Mouse (Mus musculus) right cerebral cortex, postnatal 10 days (tissue): Measurements from ENCODE around the gene Gm49396.

ENCODE experiments used
- DNase-seq, 2 experiments: peaks; one replicate each; pipeline ENCODE4 v3.0.0; 2021; ENCODE audit warnings: low spot score in 2 of 2

The Gm49396 gene

DNA sequence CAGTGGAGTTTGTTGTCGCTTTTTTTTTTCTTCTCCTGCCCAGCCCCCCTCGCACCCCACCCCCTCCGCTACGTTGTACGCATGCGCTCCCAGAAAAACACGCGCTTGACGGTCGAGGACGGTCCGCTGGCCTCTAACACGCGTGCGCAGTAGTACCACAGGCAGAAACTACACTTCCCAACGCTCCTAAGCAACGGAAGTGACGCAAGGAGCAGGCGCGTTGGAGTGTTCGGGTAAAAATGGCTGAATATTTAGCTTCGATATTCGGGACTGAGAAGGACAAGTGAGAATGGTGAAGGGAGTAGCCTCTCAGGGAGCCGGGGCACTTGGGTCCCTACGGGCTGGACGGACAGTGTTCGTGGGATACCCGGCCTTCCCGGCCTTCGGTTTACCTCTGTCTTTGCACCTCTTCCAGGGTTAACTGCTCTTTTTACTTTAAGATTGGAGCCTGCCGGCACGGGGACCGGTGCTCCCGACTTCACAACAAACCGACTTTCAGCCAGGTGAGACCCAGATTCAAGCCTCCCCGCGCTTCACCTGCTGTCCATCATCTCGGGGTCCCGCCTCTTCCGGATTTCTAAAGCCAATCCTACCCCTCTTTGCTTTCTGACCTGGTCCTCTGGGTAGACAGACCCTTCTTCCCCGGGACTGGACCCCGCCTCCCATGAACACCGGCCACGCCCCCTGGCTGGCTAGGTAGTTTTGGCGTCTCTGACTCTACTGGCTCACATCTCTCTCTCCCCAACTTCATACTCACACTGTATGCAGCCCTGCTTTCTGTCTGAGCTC lies at the start of gene Gm49396, which contains the start of the genes U2af1l4 and Psenen:
TSS of gene Gm49396 (plus strand) at position 228 of the 789 bp plus-strand sequence.
TSS of gene U2af1l4 (plus strand) at position 185 of the 789 bp plus-strand sequence.
TSS of gene Psenen (minus strand) at position 511 of the 789 bp plus-strand sequence.
- peak; percentile 98 for DNase-seq

DNA sequence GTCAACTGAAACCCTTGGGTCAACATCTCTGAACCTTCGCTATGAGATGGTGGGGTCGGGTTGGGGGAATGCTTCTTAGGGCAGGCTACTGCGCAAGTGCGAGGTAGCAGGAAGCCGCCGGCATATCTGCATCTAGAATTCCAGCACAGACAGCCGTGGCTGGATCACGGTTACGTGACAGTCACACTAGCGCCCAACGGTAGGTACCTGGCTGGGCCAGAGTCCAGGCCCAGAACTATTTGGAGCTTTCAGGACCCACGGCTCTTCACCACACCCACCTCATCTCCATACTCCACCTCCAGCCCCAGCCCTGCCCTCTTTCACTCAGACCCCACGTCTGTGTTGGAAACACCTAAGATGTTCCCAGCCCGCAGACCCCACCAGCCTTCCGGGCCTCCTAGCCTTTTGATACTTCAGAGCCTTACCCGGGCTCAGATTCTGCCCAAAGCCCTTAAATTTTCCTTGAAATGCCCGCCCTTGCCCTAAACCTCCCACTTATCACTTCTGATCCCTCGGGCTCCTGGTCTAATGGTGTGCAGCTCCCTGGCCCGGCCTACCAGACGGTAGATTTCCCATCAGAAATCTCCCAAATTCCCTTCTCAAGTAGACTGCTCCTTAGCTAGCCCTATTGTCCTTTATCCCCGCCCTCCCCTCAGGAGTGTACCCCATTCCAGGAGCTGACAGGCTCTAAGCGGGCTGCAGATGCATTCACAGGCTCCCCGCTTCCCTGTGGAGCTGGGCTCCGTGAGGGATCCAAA lies 48.0 kb upstream of the Gm49396 start:
- DNase-seq = no peak

DNA sequence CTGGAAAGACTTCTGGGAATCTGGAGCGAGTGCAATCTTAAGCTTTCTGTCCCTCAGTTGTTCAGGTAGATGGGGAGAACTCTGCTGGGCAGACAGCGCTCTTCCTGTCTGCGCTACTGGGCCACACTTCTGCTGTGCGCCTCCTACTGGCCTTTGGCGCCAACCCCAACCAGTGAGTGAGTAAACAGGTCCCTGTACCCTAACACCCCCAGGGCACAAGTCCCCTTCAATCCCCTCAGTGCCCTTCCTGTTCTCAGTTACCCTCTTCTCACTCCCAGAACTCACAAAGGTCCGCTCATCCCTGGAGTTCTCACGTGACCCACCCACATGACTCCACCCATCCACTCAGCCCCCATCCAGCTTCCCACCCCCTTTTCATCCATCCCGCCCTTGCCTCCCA lies 44.8 kb upstream of the Gm49396 start:
- DNase-seq = no peak

DNA sequence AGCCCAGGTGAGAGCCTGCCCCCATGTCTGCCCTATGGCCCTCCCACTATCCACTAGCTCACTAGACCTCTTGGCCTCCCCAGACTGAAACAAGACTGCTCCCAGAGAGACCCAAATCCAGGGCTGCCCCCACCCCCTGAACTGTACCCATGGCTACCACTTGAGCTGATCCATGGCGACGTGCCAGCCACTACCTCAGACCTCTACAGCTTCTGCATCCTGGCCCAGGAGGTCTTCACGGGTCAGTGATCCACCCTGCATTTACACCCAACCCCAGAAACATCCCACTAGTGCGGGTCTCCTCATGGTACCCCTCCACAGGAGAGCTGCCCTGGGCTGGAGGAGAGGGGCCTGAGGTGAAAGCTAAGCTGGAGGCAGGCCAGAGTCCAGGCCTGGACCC lies 42.7 kb upstream of the Gm49396 start:
- peak in 1 of 2 experiments; percentile 66 for DNase-seq

DNA sequence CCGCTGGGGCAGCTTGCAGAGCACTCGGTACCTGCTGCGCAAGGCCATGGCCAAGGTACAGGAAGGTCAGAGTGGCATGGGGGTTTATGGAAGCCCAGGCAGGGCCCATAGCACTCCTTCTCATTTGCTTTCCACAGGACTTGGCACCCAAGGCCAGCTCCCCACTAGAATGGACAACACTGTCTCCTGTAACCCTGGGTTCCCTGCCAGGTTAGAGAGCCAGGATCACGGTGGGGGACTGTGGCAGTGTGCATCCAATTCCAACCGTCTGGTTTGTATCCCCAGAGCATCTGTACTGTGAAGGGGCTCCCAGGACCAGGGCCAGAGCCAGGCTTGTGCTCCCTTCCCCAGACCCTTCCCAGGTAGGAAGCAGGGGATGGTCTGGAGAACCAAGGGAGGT lies 42.3 kb upstream of the Gm49396 start:
- DNase-seq = no peak

DNA sequence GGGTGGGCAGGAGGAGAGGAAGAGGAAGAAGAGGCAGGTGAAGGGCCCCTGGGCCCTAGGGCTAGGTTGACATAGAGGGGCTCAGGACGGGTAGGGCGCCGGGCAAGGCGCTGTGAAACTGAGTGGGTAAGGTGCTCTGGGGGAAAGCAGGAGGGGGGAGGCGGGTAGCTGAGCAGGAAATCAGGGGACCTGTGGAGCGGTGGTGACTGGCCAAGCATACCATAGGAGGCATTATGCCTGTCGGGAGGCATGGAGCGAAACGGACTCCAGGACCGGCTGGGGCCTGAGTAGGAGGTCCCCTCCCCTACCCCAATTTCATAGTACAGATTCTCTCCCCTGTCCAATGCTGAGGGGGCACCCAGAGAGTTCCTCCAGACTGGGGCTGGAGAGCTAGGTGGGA lies 40.3 kb upstream of the Gm49396 start:
- DNase-seq = no peak

DNA sequence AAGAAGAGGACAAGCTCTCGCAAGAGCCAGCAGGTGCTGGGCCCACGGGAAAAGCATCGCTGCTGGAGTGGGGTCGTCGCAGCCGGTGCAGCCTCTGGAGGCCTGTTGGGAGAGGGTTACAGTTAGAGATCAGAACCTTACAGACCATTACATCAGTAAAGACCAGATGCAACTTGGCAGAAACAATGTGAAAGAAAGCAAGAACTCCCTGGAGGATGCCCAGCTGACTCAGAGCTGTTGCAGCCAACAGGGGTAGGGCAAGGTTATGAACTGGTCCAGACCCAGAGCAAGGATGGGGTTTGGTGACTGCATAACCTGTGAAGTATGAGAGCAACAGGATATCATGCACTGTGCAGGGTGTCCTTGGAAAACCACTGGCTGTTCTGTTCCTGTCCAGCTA lies 38.7 kb upstream of the Gm49396 start:
- DNase-seq = no peak

DNA sequence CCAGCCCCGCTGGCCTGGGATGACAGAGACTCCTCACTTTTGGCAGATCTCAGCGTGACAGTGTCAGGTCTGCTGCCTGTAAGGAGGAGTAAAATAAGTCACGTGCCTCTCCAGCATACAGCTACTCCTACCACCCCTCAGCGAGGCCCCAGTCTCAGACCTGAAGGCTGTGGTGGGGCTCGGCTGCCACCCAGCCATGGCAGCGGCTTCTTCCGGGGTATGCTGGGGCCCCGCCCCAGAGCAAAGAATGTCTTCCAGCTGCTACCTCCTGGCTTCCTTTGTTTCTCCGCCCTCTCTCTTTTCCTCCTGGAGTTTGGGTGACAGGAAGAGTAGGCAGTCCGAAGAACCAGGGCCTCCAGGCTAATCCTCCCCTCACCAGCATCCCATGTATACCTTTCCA lies 37.2 kb upstream of the Gm49396 start:
- no peak for DNase-seq

DNA sequence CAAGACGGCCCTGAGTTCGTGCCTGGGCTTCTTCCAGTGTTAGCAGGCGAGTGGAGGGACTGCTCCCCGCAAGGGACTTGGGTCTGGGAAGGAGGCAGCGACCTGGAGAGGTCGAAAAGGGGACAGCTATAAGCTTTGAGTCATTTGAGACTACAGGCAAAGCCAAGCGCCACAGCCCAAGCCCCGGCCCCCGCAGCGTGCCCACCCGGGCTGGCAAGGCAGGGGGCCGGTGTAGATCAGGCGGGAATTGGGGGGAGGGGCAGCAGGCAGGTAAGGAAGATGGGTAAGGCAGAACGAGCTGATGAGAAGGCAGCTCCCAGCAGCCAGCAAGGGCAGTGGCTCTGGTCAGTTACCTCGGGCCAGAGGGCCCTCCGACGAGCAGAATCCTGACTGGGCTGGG lies 36.7 kb upstream of the Gm49396 start:
- no peak for DNase-seq

DNA sequence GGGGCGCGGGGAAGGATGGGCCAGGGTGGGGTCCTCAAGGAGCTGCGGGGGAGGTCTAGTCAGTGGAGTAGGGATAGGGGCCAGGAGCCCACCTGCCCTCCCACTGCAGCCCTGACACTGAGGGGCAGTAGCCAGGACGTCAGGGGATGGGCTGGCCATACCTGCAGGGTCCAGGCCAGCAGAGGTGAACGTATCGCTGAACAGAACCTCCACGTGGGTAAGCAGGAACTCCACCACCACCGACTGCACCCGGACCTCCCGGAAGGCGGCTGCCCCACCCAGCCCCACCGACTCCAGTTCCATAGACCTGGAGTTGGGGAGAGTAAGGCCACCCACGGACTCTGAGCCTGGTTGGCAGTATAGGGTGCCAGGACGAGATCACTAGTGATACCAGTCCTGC lies 36.2 kb upstream of the Gm49396 start:
- DNase-seq = no peak

DNA sequence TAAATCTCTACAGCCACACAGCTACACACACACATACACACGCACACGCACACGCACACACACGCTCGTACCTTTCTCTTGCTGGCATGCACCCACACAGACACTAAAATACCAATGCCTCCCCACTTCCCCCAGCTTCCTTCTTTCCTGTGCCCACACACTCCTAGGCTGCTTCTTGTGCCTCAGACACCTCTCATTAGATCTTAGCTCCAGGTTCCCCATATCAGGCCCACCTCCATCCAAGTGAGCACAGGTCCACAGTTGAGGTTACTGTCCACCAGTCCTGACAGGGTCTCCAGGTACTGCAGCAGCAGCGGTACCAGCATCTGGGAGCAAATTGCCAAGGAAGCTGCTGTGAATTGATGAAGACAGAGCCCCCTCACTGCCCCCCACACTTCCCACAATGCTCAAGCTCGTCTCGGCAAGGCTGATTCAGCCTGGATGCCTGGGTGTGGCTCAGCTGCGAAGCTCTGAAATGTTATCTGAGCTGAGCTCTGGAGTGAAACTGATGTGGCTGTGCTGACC lies 31.8 kb upstream of the Gm49396 start:
- DNase-seq = peak; percentile 72 to 76

DNA sequence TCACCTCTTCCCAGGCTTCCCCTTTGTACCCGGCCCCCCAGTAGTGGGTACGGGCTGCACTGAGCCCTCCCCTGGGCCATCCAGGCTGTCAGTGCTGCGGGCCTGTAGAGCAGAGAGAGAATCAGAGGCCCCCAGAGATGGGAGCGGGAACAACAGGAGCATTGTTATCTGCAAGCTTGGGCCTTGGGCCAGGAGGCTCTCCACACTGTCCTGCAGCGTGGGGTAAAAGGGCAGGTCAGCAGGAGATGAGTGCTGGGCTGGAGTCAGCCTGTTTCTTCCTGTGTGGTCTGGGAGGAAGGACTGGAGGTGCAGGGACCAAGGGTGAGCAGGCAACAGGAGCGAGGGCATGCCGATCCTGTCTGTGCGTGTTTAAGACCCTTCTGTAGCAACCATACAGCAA lies 30.2 kb upstream of the Gm49396 start:
- DNase-seq = peak in 1 of 2 experiments; percentile 64

DNA sequence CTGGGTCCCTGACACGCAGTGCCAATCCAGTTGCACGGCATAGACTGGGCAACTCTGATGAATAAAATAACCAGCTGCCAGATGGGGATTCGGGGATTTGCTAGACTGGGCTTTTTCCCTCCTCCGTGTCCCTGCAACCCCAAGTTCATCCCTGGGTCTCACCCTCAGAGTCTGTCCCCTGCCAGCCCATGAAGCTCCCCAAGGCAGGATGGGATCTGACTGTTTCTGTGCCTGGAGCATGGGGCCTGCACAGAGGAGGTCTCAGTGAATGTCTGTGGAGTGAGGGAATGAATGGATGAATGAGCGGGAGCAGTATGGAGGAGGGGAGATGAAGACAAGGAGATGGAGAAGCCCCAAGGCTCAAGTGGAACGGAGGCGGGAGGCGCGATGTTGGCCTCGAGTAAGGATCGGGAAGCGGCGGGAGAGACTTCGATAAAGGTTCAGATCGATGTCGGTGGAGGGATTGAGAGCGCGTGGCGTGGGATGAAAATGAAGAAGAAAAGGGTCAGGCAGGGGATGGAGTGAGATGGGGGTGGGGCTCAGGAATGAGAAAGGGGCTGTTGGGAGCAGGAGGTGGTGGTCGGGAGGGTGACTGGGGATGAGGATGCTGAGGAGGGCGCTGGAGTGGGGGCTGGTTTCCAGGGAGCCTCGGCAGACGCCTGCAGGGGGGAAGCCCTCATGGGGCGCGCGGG lies 29.1 kb upstream of the Gm49396 start:
- peak; percentile 60 to 69 for DNase-seq

DNA sequence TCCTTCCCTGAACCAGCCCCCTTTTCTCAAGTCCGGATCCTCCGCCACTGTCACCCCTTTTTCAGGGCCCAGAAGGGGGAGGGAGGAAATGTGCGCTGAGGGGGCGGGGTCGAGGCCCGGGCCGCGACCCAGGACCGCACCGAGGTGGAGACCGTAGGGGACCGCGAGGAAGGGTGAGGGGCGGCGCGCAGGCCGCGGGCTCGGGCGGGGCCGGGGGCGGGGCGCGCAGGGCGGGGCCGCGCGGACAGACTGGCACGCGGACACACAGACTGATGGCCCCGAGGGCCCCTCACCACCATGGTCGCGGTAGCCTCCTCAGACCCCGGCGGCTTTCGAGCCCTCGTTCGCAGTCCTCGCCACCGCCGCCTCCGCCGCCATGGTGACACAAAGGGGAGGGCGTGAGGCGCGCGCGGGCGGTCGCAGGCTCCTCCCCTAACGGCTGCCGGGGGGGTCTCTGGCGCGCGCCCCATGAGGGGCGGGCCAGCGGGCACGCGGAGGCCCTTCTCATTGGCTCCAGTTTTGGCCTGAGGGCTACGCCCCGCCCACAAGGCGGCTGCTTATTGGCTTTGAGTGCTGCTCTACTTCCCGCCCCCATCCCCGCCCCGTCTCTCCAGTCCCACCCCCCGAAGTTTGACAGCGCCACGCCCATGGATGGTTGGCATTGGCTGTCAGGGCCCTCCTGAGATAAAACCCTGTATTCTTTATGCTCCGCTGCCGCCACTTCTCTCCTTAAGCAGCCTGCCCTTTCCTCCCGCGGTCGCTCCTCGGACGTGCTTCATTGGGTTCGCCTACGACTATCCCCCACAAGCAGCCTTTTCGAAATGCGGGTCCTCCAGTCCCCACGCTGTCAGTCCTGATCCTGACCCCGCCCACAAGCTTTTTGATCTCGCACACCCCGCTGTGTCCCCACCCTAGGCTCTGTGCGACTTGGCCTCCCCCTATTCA lies 28.2 kb upstream of the Gm49396 start, which contains the start of gene Arhgap33:
TSS of gene Arhgap33 (minus strand) at position 428 of the 945 bp plus-strand sequence.
- peak; percentile 99 for DNase-seq

DNA sequence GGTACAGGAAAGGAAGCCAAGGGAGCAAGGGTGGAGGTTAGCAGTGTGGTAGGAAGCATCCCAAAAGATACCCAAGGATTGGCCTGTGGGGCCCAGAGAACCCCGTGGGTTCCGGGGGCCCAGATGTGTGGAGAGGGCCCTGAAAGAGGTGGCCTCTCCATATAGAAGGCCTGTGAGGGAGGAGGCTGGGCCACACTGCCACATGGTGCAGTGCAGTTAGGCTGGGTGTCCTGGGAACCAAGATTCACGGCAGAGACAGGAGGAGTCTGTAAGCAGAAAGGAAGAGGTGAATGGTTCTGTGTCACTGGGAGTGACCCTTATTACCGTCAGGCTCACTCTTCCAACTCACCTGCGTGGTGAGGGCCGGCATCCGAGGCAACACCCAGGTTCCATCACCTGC lies 22.6 kb upstream of the Gm49396 start:
- DNase-seq = no peak

DNA sequence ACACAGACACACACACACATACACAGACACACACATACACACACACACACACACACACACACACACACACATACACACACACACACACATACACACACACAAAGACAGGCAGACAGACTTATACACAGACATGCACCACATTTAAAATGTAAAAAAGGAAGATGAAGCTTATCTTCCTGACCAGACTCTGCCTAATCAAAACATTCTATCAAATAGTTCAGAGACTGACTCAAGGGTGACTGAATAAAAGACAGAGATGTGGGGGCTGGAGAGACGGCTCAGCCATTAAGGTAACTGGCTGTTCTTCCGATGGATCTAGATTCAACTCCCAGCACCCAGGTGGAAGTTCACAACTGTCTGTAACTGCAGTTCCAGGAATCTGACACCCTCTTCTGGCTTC lies 18.8 kb upstream of the Gm49396 start:
- no peak for DNase-seq

DNA sequence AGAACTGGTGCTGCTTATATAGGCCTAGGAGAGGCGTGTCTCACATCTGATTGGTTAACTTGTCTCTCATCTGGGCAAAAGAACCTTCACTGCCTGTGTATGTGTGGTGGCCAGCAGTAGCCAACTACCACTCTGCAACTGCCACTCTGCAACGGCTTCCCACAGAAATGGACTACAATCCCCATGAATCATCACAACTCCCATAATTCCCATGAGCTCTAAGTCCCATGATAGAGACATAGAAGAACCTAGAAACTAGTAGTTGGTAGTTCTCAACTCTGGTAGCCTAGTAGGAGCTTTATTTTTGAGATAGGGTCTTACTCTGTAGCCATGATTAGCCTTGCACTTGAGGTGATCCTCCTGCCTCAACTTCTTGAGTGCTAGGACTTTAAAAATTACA lies 13.3 kb upstream of the Gm49396 start:
- no peak for DNase-seq

DNA sequence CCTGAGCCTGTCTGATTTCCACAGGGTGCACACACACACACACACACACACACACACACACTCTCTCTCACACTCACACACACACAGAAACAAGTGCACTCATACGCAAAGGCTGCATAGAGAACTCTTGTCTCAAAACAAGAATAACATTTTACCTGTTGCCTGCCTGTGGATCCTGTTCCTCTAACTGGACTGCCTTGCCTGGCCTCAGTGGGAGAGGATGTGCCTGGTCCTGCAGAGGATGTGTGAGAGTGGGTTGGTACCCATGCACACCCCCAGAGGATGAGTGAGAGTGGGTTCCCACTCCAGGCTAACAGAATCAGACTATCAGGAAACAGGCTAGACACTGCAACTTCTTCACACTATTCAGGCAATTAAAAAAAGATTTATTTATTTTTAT lies 12.5 kb upstream of the Gm49396 start:
- no peak for DNase-seq

DNA sequence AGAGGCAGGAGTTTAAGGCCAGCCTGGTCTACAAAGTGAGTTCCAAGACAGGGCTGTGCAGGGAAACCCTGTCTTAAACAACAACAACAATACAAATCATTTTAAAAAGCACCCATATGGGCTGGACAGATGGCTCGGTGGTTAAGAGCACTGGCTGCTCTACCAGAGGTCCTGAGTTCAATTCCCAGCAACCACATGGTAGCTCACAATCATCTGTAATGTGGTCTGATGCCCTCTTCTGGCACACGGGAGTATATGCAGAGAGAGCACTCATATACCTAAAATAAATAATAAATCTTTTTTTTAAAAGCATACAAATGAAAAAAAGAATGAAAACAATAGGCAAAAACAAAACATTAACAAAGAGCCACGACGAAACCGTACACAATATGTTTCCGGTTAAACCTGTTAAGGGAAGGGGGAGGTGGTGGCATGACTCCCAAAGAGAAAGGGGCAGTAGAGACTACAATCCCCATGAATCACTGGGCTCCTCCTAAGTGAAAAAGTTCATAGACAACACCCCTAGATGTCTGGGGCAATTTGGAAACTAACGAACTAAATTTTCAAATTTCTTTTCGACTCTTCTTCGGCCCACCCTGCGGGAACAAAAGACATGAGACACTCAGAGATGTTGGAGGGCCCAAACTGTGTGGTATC lies 11.6 kb upstream of the Gm49396 start:
- DNase-seq = no peak
